Mouse (Mus musculus) heart, postnatal 36 days (tissue): ENCODE data around the gene Zfp358. TPM values are rescaled to one million over a fixed set of nuclear protein-coding genes. Genes with fewer than 3 reads are reported as not detected.

ENCODE experiments used
- DNase-seq, 2 experiments: peaks; one replicate each; pipeline ENCODE4 v3.0.0; 2021 to 2022
- intact Hi-C: fragments of 180-260 bp; cut with DNase I; formaldehyde crosslinking; loops from one replicate; pipeline ENCODE4 v1.15.1; 2025
- total RNA-seq, 2 experiments: library from RNA; stranded (reverse); gene quantifications; 2 replicates each; pipeline ENCODE4 v1.2.3; 2021

The Zfp358 gene
- total RNA-seq, 2 experiments from 2014 or later: 30.3 to 31.3 TPM

- no peak for DNase-seq
- intact Hi-C loops: no loop called here
Observed at GRCm38 (mm10) chr8:3540076-3540475, 47.1 kb downstream of the Zfp358 start.

GRCm38 (mm10) chr8:3546511-3546910 lies 53.6 kb downstream of the Zfp358 start:
- no peak for DNase-seq
- intact Hi-C loops: no loop called here

Other genes with a start within 250 kb of the Zfp358 start
- 100 to 1,000 TPM; 120 to 153 TPM for gene Insr, start 213.5 kb upstream of the Zfp358 start, total RNA-seq
- gene A430078G23Rik, start 139.7 kb upstream of the Zfp358 start, total RNA-seq: under 1 TPM; 0.30 to 0.53 TPM
- 10 to 100 TPM; 18.7 to 20.4 TPM for gene Arhgef18, start 100.1 kb upstream of the Zfp358 start, total RNA-seq
- gene Pex11g, start 25.5 kb upstream of the Zfp358 start, total RNA-seq: 1 to 10 TPM; 3.2 to 4.1 TPM
- gene Tex45, start 22.3 kb upstream of the Zfp358 start, total RNA-seq: not detected
- 10 to 100 TPM; 22.9 to 23.2 TPM for gene Mcoln1, start 7.3 kb downstream of the Zfp358 start, total RNA-seq
- 10 to 100 TPM in 1 of 2 experiments, 1 to 10 TPM in 1; 8.1 to 14.3 TPM for gene Pnpla6, start 22.2 kb downstream of the Zfp358 start, total RNA-seq
- gene C330021F23Rik, start 74.9 kb downstream of the Zfp358 start, total RNA-seq: not detected
- gene Camsap3, start 94.2 kb downstream of the Zfp358 start, total RNA-seq: 1 to 10 TPM; 1.1 to 1.4 TPM
- gene Xab2, start 128.2 kb downstream of the Zfp358 start, total RNA-seq: 10 to 100 TPM; 17.1 to 17.5 TPM
- gene Pet100, start 128.4 kb downstream of the Zfp358 start, total RNA-seq: 10 to 100 TPM; 77.5 to 81.7 TPM
- gene Pcp2, start 132.4 kb downstream of the Zfp358 start, total RNA-seq: not detected
- 1 to 10 TPM; 4.4 to 6.4 TPM for gene Stxbp2, start 137.8 kb downstream of the Zfp358 start, total RNA-seq
- gene Retn, start 162.6 kb downstream of the Zfp358 start, total RNA-seq: 1 to 10 TPM in 1 of 2 experiments, under 1 TPM in 1; 0.84 to 1.6 TPM
- under 1 TPM; 0.39 to 0.46 TPM for gene Mcemp1, start 172.6 kb downstream of the Zfp358 start, total RNA-seq
- gene Fcor, start 179.2 kb downstream of the Zfp358 start, total RNA-seq: 1 to 10 TPM in 1 of 2 experiments, not detected in 1; 2.5 TPM
- 10 to 100 TPM; 17.2 to 21.0 TPM for gene Trappc5, start 183.2 kb downstream of the Zfp358 start, total RNA-seq
- gene Fcer2a, start 201.0 kb downstream of the Zfp358 start, total RNA-seq: under 1 TPM; 0.33 to 0.72 TPM
- under 1 TPM; 0.64 to 0.84 TPM for gene Clec4g, start 227.5 kb downstream of the Zfp358 start, total RNA-seq